Mouse (Mus musculus): Measurements from ENCODE around the gene Klhdc7b.

Klhdc7b gene

DNA sequence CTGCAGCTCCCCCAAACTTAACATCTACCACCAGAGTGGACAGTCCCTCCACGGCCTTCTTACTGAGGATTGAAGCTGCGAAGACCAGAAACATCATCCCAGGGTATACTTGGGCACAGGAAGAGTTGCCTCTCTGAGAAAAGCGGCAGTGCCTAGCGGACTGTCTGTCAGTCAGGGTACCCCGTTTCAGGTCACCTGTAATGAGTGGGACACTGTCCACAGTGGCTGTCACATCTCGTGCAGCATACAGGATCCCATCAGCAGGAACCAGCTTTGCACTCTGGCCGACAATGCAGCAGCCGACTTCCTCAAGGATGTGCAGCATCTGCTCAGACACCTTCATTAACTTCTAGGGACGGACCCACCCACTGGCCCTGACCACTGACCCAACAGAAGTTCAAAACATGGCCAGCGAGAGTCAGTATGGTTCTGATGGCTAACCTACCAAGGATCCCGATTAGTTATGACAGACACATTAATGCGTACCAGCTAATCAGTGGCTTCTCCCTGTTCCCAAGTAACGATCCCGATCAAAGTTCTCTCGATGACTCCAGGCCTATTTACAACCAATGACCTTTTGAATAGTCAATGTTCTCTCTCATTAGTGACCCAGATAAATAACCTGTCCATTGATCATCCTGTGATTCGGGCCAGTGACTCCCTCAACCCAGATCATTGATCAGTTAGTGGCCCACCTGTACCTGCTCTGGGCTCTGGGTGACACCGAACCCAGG is 9.7 kb upstream of the Klhdc7b start:
- DNase-seq (ENCODE audit: low spot score in 2 of 2), result no peak

DNA sequence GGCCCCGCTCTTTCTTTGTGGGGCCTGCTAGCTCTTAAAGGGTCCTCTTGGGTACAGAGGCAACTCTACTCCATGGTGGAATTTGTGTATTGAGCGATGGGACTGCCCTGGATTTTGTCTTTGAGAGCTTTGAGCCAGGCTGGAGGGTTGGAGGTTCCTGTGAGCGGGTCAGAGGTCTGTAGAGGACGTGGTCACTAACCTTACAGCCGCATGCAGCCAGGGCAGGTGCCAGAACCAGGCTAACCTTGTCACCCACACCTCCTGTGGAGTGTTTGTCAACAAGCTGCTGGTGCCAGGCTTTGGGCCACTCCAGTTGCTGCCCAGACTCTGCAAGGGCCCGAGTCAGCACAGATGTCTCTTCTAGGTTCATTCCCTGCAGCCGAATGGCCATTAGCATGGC is 8.7 kb upstream of the Klhdc7b start:
- no peak for DNase-seq (ENCODE audit: low spot score in 2 of 2)

GRCm38 (mm10) chr15:89376957-89377356 is 7.8 kb upstream of the Klhdc7b start, which contains the start of gene Tymp:
Tymp (minus strand) TSS chr15:89377039.
- no peak for DNase-seq (ENCODE audit: low spot score in 2 of 2)

- no peak for DNase-seq (ENCODE audit: low spot score in 2 of 2)
Measured at GRCm38 (mm10) chr15:89377362-89377761, 7.4 kb upstream of the Klhdc7b start.

DNA sequence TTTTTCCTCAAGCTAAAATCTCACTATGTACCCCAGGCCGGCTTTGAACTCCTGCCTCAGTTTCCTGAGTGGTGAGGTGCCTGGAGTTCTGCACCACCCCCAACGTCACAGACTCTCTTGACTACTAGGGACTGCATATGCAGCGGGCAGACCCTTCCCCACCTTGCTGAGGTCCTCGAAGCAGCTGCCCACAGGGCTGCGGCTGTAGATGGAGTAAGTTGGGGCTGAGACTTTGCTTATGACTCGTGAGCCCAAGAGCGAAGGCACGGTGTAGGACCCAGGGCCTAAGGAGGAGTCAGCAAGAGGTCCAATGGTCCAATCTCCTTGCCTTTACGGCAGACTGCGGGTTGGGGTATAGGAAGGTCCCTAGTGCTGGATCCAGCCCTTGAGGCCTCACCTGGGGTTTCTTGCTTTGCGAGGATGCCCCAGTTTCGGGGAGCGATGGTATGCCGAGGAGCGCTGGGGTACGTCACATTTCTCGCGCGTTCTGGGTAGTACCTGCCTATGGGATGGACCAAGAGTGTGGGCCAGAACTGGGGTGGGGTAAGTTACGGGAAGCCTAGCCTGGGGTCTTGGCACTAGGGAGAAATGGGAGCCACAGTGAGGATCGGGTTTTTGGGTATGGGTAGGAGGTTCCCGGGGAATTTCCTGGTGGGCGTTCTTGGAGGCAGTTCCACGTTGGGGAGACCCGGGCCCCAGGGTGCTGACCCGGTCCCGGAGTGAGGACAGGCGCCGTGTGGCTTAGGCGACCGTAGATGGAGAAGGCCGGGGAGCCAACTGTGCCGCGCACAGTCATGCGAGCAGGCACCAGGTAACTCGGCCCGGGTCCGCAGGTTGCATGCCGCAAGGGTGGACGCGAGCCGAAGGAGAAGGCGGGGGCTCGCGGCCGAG is 6.5 kb upstream of the Klhdc7b start:
- DNase-seq (ENCODE audit: low spot score in 2 of 2), result no peak

DNA sequence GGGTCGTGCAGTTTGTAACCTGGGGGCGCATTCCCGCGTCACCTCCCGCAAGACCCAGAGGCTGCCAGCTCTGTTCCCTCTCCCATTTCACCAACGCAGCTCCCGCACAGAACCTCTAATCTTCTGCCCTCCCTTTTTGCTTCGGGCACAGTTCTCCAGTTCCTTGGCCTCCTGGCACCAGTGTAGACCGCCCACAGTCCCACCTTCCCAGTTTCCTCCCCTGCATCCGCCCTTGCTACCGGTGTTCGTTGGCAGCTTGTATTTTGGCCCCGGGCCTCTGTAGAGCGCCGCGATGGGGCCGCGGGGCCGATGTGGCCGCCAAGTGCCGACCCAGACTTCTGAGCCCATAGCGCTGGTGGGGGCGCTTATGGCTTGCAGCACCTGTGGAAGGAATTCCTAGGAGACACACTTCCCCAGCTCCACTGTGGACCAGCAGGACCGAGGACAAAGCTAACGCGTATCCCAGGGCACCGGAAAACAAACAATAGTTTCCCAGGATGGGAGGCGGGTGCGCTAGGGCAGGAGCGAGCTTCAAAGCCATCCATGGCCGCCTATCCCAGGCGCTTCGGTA is 5.8 kb upstream of the Klhdc7b start, which contains the start of gene Odf3b:
TSS of gene Odf3b (minus strand) at position 452 of the 571 bp plus-strand sequence.
- no peak for DNase-seq (ENCODE audit: low spot score in 2 of 2)

DNA sequence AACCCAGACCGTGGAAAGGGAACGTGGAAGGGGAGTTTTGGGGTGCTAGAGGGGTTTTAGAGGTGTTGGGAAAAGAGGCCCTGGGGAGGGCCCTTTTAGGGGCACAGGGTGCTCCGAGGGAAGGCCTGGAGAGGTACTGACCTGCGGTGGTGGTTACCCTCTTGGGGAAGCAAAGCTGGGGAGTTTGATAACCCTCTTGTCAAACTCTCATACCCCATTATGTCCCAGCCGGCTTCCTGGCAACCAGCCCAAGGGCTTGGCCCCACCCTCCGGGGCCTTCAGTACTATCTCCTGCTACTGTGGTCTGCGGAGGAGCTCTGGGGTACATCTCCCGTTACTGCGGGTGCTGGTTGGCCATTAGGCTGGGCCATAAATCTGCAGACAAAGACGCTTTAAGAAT is 5.3 kb upstream of the Klhdc7b start:
- no peak for DNase-seq (ENCODE audit: low spot score in 2 of 2)

GRCm38 (mm10) chr15:89387127-89387526 is 2.4 kb downstream of the Klhdc7b start:
- DNase-seq (ENCODE audit: low spot score in 2 of 2), result no peak

DNA sequence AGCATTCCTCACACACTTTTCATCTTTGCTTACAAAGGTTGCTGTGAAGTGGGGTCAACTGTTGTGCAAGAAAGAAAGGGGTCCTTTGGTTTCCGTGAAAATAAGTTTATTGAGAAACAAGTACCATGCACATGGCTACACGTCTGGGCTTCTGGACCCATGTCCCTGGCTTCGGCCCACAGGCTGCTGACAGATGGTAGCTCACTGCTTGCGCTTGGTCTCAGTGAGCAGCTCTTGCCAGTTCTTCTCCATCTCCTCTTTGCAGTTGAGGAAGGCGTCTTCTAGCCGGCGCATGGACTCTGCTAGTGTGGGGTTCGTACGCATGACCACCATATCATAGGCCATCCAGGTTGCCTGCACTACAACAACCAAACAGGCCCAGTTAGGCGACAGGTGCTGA is 5.4 kb downstream of the Klhdc7b start:
- no peak for DNase-seq (ENCODE audit: low spot score in 2 of 2)

- no peak for DNase-seq (ENCODE audit: low spot score in 2 of 2)
Measured at GRCm38 (mm10) chr15:89396883-89397282, 12.2 kb downstream of the Klhdc7b start.

DNA sequence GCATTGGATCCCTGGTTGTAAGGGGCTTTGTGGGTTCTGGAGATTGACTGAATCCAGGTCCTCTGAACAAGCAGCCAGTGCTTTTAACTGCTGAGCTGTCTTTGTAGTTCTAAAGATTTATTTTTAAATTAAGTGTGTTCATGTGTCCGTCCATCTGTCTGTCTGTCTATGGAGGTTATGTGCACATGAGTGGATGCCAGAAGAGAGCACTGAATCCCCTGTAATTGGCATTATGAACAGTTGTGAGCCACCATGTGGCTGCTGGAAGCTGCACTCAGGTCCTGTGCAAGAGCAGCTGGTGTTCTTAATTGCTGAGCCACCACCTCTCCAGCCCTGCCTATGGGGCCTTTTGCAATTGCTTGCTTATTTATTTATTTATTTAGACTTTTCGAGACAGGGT is 13.4 kb downstream of the Klhdc7b start:
- no peak for DNase-seq (ENCODE audit: low spot score in 2 of 2)

DNA sequence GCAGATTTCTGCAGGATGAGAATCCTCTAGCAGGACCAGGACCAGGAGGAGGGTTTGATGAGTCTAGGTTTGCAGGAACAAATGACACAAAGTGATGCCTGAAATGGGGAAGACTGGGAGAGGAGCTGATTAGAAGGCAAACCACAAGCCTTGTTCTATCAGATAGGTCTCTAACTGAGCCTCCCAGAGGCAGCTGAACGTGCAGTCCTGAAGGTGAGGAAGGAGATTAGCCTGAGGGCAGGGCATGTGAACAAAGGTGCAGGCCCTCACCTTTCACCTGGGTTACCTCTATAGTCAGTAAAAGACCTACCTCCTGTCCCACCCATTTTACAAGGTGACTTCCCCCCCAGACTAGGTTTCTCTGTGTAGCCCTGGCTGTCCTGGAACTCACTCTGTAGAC is 15.0 kb downstream of the Klhdc7b start:
- DNase-seq (ENCODE audit: low spot score in 2 of 2), result no peak

GRCm38 (mm10) chr15:89402471-89402870 is 17.8 kb downstream of the Klhdc7b start:
- DNase-seq (ENCODE audit: low spot score in 2 of 2), result no peak

GRCm38 (mm10) chr15:89404831-89405623 is 20.3 kb downstream of the Klhdc7b start:
- DNase-seq (ENCODE audit: low spot score in 2 of 2), result no peak

DNA sequence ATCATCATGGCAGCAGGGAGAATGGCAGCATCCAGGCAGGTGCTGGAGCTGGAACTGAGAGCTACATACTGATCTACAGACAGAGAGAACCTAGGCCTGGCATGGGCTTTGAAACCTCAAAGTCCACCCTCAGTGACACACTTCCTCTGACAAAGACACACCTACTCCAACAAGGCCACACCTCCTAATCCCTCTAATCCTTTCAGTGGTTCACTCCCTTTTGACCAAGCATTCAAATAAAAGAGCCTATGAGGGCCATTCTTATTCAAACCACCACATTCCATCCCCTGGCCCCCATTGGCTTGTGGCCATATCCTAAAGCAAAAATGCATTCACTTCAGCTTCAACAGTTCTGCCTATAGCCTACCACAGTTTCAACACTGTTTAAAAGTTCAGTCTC is 22.0 kb downstream of the Klhdc7b start:
- DNase-seq (ENCODE audit: low spot score in 2 of 2), result no peak

DNA sequence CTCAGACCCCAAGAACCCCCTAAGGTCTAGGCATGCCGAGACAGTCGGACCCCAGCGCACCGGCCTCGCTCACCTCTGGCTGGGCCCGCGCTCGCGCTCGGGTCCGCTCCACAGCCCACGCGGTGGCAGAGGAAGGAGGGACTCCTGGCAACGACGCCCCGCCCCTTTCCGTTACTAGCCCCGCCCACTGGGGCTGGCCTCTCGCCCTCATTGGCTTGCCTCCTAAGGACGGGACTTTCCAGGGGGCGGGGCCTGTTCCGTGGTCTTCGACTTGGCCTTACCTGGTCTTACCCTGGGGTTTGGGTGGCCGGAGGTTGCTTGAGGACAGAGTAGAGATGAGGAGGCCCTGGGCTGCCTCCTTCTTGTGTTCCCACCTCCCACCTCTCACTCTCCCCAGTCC is 25.4 kb downstream of the Klhdc7b start, which contains the start of gene Syce3:
TSS of gene Syce3 (minus strand) at position 386 of the 400 bp plus-strand sequence.
- no peak for DNase-seq (ENCODE audit: low spot score in 2 of 2)

DNA sequence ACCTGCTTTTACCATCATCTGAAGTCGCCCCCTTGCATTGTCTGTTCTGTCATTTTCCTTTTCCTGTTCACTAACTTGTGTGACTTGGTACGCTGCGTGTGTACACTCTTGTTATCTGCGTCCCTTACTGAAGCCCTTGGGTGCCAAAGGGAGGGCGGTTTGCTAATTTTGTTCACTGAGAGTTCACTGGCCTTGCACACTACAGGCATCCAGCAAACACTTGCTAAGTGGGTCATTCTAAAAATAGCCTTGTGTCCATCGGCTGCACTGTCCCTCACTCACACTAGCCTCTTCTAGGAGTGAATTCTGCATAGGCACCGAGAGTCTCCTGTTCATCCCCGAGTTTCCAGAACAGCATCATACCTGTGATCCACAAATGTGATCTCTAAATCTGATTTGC is 30.6 kb downstream of the Klhdc7b start:
- no peak for DNase-seq (ENCODE audit: low spot score in 2 of 2)

GRCm38 (mm10) chr15:89421938-89422337 is 37.2 kb downstream of the Klhdc7b start:
- DNase-seq (ENCODE audit: low spot score in 2 of 2), result no peak

DNA sequence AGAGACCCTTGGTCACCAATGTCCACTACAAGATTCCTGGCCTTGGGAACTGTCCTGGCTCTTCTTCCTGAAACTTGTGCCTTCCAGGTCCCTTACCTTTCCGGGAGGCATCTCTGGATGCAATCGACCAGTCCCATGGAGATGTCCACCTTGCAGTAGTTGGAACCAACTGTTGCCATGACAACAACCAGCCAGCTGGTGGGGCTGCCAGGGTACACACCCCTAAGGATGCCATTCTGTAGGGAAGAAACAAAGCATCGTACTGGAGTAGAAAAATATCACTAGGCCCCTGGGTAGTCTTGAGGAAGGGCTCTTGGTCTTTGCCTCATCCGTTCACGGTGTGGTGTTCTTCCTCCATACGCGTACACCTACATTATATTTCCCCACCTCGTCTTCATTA is 39.9 kb downstream of the Klhdc7b start:
- no peak for DNase-seq (ENCODE audit: low spot score in 2 of 2)

DNA sequence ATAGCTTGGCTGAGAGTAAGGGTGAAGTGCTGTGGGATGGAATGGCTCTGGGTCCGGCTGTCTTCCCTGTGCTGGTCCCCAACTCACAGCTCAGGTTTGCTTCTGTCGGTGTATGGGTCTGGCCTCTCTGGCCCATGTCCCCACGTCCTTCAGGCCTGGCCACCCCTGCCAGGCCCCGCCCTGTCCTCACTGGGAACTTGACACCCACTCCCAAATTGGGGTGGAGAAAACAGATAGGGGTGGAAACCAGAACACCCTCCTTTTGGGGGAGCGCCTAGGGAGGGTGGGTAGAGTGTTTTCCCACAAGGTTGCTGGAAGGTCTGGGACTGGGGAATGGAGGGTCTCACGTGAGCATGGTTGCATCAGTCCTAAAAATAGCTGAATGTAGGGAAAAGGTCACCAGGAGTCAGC is 41.0 kb downstream of the Klhdc7b start, which contains the start of gene Cpt1b:
TSS of gene Cpt1b (minus strand) at position 153 of the 411 bp plus-strand sequence.
- no peak for DNase-seq (ENCODE audit: low spot score in 2 of 2)

GRCm38 (mm10) chr15:89426716-89427115 is 42.0 kb downstream of the Klhdc7b start:
- DNase-seq (ENCODE audit: low spot score in 2 of 2), result no peak
